Mouse (Mus musculus) forebrain, embryonic 14.5 days (tissue): ENCODE measurements around the gene Gm10128. TPM values are rescaled to one million over a fixed set of nuclear protein-coding genes. Genes with fewer than 3 reads are reported as not detected.
"Not testable (repeated sequence)": the region's sequence is repeated elsewhere in the genome, so short reads cannot be mapped to it uniquely, and the experiment has no call there.

Source experiments
- ATAC-seq: fragments of 200-750 bp; cut with Nextera tagmentation; 2 replicates; pipeline ENCODE4 v1.8.0; 2017; ENCODE audit warnings: mild to moderate bottlenecking, moderate library complexity
- DNase-seq: peaks from one replicate; pipeline ENCODE4 v3.0.0-alpha.2; 2015; ENCODE audit warnings: low spot score
- H3K27ac ChIP-seq: fragments of 300-500 bp; sonication (generic); 2 replicates; pipeline ENCODE4 v1.5.1; 2014; ENCODE audit warnings: low read depth, mild to moderate bottlenecking, control low read depth, low read length, moderate library complexity
- H3K27me3 ChIP-seq: fragments of 300-500 bp; sonication (generic); replicated peaks from 2 replicates; pipeline ENCODE4 v1.6.1; 2014; ENCODE audit warnings: low read length, control low read depth, mixed read lengths; ENCODE audit not compliant: control insufficient read depth, insufficient read depth
- H3K36me3 ChIP-seq: fragments of 300-500 bp; sonication (generic); 2 replicates; pipeline ENCODE4 v1.6.1; 2014; ENCODE audit warnings: low read length, control low read depth; ENCODE audit not compliant: control insufficient read depth, insufficient read depth
- H3K4me1 ChIP-seq: fragments of 300-500 bp; sonication (generic); 2 replicates; pipeline ENCODE4 v1.6.1; 2014; ENCODE audit warnings: antibody characterized with exemption, low read length, control low read depth; ENCODE audit not compliant: control insufficient read depth, insufficient read depth
- H3K4me2 ChIP-seq: fragments of 300-500 bp; sonication (generic); 2 replicates; pipeline ENCODE4 v1.6.1; 2014; ENCODE audit warnings: mild to moderate bottlenecking, control low read depth, low read length
- H3K4me3 ChIP-seq: fragments of 300-500 bp; sonication (generic); 2 replicates; pipeline ENCODE4 v1.5.1; 2014; ENCODE audit warnings: low read depth, low read length, control low read depth
- H3K9ac ChIP-seq: fragments of 300-500 bp; sonication (generic); 2 replicates; pipeline ENCODE4 v1.6.1; 2014; ENCODE audit warnings: mild to moderate bottlenecking, low read length, control low read depth, moderate library complexity
- H3K9me3 ChIP-seq: fragments of 300-500 bp; sonication (generic); replicated peaks from 2 replicates; pipeline ENCODE4 v1.6.1; 2016; ENCODE audit warnings: low read length, control low read depth, mixed read lengths; ENCODE audit not compliant: control insufficient read depth
- WGBS: fragments of 180-500 bp; shearing (Covaris S2); extraction: QIAGEN DNeasy Blood & Tissue Kit; methylation state at CpG from one replicate; pipeline ENCODE4 v1.1.7; 2014; 5-methylcytosine and 5-hydroxymethylcytosine counted together
- polyA plus RNA-seq: library from polyadenylated mRNA; unstranded; fragments of >200 nt; fragmentation: Nextera tagmentation; extraction: Ambion mirVana; gene quantifications from 2 replicates; pipeline ENCODE4 v1.2.1, GENCODE M21; 2014

Gene Gm10128
- not detected in 2 replicates for polyA plus RNA-seq

DNA sequence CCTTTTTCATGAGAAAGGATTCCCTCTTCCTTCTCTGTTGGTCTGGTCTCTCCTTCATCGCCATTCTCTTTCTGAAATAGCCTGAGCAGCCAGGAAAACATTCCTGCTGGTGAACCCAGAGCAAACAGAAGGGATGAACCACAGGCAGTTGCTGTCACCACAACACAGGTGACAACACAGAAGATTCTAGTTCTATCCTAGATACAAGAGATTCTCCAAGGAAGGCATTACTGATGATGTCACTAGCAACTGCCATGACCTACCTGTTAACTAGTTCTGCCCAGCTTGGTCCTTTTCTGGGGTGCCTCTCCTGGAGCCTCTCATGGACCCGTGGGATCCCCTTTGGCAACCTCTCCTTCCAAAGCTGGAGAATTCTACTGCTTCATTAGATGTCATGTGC, at the start of gene Gm10128:
Gene Gm10128, minus strand, starts transcription at position 101 of the 400 bp plus-strand sequence.
- DNase-seq, result not testable (repeated sequence)
- WGBS, result no CpG with 5 or more reads among the region's 2 CpGs

DNA sequence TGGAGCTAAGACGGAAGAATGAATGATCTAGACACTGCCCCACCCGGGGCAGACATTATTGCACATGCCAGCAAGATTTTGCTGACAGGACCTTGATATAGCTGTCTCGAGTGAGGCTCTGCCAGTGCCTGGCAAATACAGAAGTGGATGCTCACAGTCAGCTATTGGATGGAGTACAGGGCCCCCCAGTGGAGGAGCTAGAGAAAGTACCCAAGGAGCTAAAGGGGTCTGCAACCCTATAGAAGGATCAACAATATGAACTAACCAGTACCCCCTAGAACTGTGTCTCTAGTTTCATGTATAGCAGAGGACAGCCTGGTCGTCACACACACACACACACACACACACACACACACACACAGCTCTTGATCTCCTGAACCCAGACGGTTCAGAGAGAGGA, 37.4 kb upstream of the Gm10128 start:
- not testable (repeated sequence) for ATAC-seq, H3K4me2 ChIP-seq, DNase-seq

More for the DNA sequence above, at the start of gene Gm10128:
- not testable (repeated sequence) for H3K9me3 ChIP-seq, H3K9ac ChIP-seq, H3K4me1 ChIP-seq, H3K27ac ChIP-seq, ATAC-seq, H3K27me3 ChIP-seq, H3K36me3 ChIP-seq, H3K4me3 ChIP-seq, H3K4me2 ChIP-seq

DNA sequence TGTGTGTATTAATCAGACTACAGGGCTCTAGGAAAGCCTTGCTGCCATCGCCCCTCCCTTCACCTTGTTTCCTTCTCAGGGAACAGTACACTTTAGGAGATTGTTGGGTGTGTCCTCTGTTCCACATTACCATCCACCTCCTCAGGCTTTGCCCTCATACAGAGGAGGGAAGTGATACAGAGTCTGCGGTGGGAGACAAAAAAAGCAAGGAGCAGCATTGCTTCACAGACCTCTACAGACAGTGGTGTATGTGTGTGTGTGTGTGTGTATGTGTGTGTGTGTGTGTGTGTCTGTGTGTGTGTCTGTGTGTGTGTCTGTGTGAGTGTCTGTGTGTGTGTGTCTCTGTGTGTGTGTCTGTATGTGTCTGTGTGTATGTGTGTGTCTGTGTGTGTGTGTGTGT, 18.7 kb upstream of the Gm10128 start:
- not testable (repeated sequence) for H3K27me3 ChIP-seq, H3K4me2 ChIP-seq, H3K4me3 ChIP-seq, H3K9me3 ChIP-seq, H3K36me3 ChIP-seq, H3K4me1 ChIP-seq, DNase-seq, H3K27ac ChIP-seq, H3K9ac ChIP-seq, ATAC-seq
- 76% methylated on average over 2 of the region's 2 CpGs for WGBS

More for the DNA sequence above, 37.4 kb upstream of the Gm10128 start:
- H3K9ac ChIP-seq, H3K9me3 ChIP-seq, H3K27ac ChIP-seq, H3K4me1 ChIP-seq, H3K36me3 ChIP-seq, H3K4me3 ChIP-seq, H3K27me3 ChIP-seq: not testable (repeated sequence)
- WGBS, result 56% methylated on average over 5 of the region's 5 CpGs

DNA sequence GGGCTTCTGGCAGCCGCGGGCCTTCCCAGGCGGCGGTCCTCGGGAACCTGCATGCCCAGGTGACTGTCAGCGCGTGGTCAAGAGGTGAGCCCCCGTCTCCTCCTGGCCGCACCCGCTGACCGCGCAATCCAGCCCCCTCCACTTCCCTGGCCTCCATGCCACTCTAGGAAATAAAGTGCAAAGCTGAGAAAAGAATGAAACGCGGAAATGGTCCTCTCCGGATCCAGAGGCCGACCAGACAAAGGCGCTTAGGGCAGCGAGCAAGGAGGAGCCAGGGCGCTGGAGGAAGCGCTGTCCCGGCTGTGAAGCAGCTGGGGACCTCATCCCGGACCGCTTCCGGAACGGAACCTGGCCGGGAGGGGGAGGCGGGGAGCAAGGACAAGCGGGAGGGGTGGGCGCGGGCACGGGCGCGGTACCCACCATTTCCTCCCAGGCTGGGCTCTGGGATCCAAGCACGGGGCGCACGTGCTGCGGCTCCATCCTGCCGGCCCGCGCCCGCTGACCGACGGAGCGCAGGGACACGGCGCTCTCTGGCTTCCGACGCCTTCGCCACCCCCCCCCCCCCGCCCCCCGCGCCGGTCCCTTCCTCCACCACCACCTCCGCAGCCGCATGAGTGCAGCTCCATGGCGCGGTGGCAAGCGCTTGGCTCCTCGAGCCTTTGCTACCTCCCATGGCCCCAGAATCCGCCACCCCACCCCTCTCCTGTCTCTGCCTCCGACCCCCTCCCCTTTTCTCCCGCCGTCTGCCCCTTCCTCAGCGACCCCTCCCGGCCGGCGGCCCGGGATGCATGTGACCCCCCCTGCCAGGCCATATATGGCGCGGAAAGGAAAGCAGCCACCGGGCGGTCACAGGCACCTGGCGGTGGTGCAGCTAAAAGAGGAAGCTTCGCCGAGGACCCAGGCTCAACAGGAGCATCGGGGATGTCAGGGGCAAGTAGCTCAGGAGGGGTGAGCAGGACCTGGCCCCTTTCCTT, 14.6 kb upstream of the Gm10128 start:
- not testable (repeated sequence) for H3K27me3 ChIP-seq, ATAC-seq, H3K27ac ChIP-seq, H3K4me1 ChIP-seq, DNase-seq, H3K36me3 ChIP-seq, H3K9me3 ChIP-seq
- Histone ChIP-seq H3K9ac (peak overlapping the region; percentile 48), H3K4me2 (peak overlapping the region; percentile 55), H3K4me3 (peak overlapping the region; percentile 31)
- 0% methylated on average over 14 of the region's 76 CpGs for WGBS

DNA sequence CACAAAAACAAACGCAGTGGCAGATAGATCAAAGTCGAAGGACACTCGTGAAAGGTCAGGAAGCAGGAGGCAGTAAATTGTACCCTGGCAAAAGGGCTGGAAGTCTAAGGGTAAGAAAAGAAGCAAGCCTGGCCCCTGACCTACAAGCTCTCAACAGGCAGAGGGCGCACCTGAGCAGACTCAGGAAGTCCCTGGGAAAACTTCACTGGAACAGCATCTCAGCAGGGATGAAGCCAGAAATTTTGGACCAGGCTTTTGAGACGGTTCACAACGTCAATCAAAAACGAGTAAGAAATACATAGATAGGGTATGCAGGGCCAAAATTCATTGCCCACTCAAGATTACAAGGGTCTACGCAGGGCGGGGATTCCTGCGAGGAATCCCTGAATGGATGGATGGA, 13.7 kb upstream of the Gm10128 start:
- H3K4me1 ChIP-seq, H3K9ac ChIP-seq, H3K4me3 ChIP-seq, H3K36me3 ChIP-seq, H3K27ac ChIP-seq, ATAC-seq, H3K9me3 ChIP-seq, DNase-seq, H3K27me3 ChIP-seq: not testable (repeated sequence)
- 2% methylated on average over 3 of the region's 10 CpGs for WGBS
- peak overlapping the region; percentile 48 for H3K4me2 ChIP-seq

DNA sequence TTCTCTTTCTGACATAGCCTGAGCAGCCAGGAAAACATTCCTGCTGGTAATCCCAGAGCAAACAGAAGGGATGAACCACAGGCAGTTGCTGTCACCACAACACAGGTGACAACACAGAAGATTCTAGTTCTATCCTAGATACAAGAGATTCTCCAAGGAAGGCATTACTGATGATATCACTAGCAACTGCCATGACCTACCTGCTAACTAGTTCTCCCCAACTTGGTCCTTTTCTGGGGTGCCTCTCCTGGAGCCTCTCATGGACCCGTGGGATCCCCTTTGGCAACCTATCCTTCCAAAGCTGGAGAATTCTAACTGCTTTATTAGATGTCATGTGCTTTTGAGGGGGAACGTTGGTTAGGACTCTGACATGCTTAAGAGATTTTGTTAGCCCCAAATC, 48.3 kb downstream of the Gm10128 start, which contains the start of gene Gm10338:
Gene Gm10338, minus strand, starts transcription at position 101 of the 400 bp plus-strand sequence.
- H3K4me1 ChIP-seq, ATAC-seq, H3K9me3 ChIP-seq, DNase-seq, H3K27me3 ChIP-seq, H3K4me2 ChIP-seq, H3K4me3 ChIP-seq, H3K9ac ChIP-seq, H3K27ac ChIP-seq, H3K36me3 ChIP-seq: not testable (repeated sequence)
- WGBS, result no CpG with 5 or more reads among the region's 2 CpGs

Other genes with a start within 250 kb of the Gm10128 start
- gene Gm3755, start 193.1 kb downstream of the Gm10128 start, polyA plus RNA-seq, result not detected in 2 replicates
- 10.0 and 11.0 TPM in 2 replicates for gene Gm3752, start 160.2 kb downstream of the Gm10128 start, polyA plus RNA-seq
- 2.9 and 4.1 TPM in 2 replicates for gene Gm3558, start 75.4 kb downstream of the Gm10128 start, polyA plus RNA-seq
- not detected in 2 replicates for gene Gm10338, start 48.4 kb downstream of the Gm10128 start, polyA plus RNA-seq
- gene Gm26661, start 147.6 kb upstream of the Gm10128 start, polyA plus RNA-seq, result not detected in 2 replicates
- 6.8 and 8.0 TPM in 2 replicates for gene Flnb, start 174.0 kb upstream of the Gm10128 start, polyA plus RNA-seq